Mouse (Mus musculus) ES-E14 (cell line): ENCODE measurements at regions not wholly inside any gene's neighbourhood (a gene's known extent, or its start where the extent isn't known, plus 50 kb on each side); places are given as distances from the start of the nearest gene placed in this dataset.

Experiments used
- CHD2 ChIP-seq: IDR thresholded peaks from 2 replicates; pipeline ENCODE4 v1.6.1; 2014; ENCODE audit warnings: mild to moderate bottlenecking, low read depth, low read length, inconsistent platforms
- HCFC1 ChIP-seq: IDR thresholded peaks from 2 replicates; pipeline ENCODE4 v1.6.1; 2012; ENCODE audit warnings: low read length, inconsistent platforms, borderline replicate concordance; ENCODE audit not compliant: insufficient read depth
- MAFK ChIP-seq: IDR thresholded peaks from 2 replicates; pipeline ENCODE4 v1.6.1; 2014; ENCODE audit warnings: mild to moderate bottlenecking, low read depth, low read length, inconsistent platforms; ENCODE audit not compliant: insufficient read depth
- ZC3H11A ChIP-seq: IDR thresholded peaks from 2 replicates; pipeline ENCODE4 v1.6.1; 2012; ENCODE audit warnings: low read depth, mild to moderate bottlenecking, inconsistent platforms, low read length, borderline replicate concordance
- ZNF384 ChIP-seq: IDR thresholded peaks from 2 replicates; pipeline ENCODE4 v1.6.1; 2012; ENCODE audit warnings: low read depth, low read length, inconsistent platforms

DNA sequence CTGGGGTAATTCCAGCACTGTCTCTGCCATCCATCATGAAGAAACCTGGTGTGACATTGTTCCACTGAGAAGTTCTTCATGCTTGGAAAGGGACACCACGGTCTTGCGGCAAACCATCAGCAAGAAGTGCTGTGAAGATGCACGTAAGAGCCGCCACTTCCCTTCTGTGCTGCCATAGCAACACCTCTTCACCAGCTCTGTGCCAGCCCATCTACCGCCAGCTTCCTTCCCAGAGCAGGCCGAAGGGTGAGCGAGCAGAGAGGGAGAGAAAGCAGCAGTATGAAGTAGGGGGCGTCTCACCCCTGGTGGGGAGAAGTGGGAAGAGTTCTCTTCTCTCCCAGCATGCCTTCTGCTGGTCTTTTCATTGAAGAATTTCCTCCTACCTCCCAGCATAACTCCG is 84.8 kb upstream of the Zfp637 start:
- TF ChIP-seq ZNF384 (no peak), MAFK (no peak), ZC3H11A (no peak), HCFC1 (no peak), CHD2 (no peak)
